Comparison of ENCODE assay signal across 1 mouse cellular context in genomic region chr12:112795466-112796104, GRCm38 (mm10).
A peak's percentile ranks its signal among the peaks of the same experiment; 100 is the strongest.
TF ChIP-seq lines count a peak whose summit lies in the region.

No protein-coding gene starts in this region.

TF ChIP-seq in CH12.LX, 34 proteins besides CTCF, POLR2A, EP300 and RAD21 (continued from another document):
- TF ChIP-seq ETS1 (conservative IDR thresholded peaks at IDR 0.05; ENCODE audit: low read depth, low read length) (peak; percentile 80), PAX5 (IDR thresholded peaks at IDR 0.05; ENCODE audit: low read length) (no peak), TCF12 (IDR thresholded peaks at IDR 0.05; ENCODE audit: low read depth, low read length) (peak; percentile 61; the same call in 1 of the 2 replicates), ZMIZ1 (IDR thresholded peaks at IDR 0.05; ENCODE audit: low read depth, low read length) (no peak), KAT2A (IDR thresholded peaks at IDR 0.05; ENCODE audit: insufficient replicate concordance, low read length) (no peak), MAZ (IDR thresholded peaks at IDR 0.05; ENCODE audit: low read depth, low read length) (peak; percentile 60), RCOR1 (conservative IDR thresholded peaks at IDR 0.05; ENCODE audit: low read depth, low read length) (no peak), MEF2A (IDR thresholded peaks at IDR 0.05; ENCODE audit: borderline replicate concordance, low read depth, low read length) (peak; percentile 37; the same call in 1 of the 2 replicates)
